Mouse (Mus musculus): ENCODE data around the gene Lonrf2.

Lonrf2 gene

GRCm38 (mm10) chr1:38770676-38771075 is 65.8 kb downstream of the Lonrf2 start:
- no peak for DNase-seq (ENCODE audit: low read depth in 1 of 2, low spot score in 2 of 2)

DNA sequence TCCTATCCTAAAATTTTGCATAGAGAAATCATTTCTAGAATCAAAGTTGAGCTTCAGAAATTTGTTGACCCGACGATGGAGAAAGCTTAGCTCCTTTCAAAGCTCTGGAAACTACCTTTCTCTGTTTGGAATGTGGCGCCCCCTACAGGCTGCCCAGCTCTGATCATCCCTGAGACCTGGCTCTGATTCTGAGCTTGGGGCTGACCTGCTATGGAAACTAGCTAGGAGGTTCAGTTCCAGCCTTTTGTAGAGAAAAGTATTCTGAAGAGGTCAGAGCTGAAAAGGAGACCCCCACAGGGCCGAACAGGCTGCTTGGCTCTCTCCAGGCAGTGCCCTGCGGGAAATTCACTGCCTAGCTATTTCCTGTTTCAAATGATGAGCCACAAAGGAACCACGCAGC is 66.6 kb downstream of the Lonrf2 start:
- no peak for DNase-seq (ENCODE audit: low read depth in 1 of 2, low spot score in 2 of 2)

DNA sequence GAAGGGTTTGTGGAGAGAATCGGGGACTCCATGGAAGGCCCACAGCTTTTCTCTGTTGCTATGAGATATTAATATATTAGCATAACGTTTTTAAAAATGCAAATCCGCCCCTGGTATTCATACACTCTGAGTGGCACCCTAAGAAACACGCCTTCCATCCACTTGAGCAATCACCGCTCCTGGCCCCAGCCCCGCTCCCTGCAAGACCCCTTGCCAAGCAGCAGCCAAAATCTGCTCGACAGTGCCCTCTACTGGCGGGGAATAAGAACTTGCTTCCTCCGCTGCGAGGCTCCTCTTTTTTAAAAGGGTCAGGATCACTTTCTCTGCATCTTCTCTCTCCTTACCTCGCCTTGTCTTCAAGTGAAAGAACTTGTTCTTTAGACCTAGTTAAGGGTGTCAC is 68.7 kb downstream of the Lonrf2 start:
- peak in 1 of 2 experiments; percentile 7 for DNase-seq (ENCODE audit: low read depth in 1 of 2, low spot score in 2 of 2)

GRCm38 (mm10) chr1:38766661-38767572 is 69.6 kb downstream of the Lonrf2 start:
- DNase-seq (ENCODE audit: low read depth in 1 of 2, low spot score in 2 of 2): no peak

DNA sequence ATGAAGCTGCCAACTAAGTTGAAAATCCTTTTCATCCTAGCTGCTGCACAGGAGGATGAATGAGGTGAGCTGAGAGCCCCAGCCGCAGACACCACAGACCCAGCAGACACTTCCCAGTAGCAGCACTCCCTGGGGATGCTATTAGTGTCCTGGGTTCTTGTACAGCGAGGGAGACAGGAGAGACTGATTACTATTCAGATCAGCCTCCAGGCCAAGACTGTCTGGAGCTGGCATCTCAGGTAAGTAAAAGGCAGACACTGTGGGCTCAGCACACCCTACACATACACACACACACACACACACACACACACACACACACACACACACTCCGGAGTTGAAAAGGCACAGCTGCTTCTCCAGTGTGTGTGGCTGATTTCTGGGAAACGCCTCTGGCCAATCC is 70.3 kb downstream of the Lonrf2 start:
- no peak for DNase-seq (ENCODE audit: low read depth in 1 of 2, low spot score in 2 of 2)

- DNase-seq (ENCODE audit: low read depth in 1 of 2, low spot score in 2 of 2): no peak
Measured at GRCm38 (mm10) chr1:38763960-38764613, 72.4 kb downstream of the Lonrf2 start.

- DNase-seq (ENCODE audit: low read depth in 1 of 2, low spot score in 2 of 2): no peak
Measured at GRCm38 (mm10) chr1:38760424-38760823, 76.1 kb downstream of the Lonrf2 start.

- no peak for DNase-seq (ENCODE audit: low read depth in 1 of 2, low spot score in 2 of 2)
Measured at GRCm38 (mm10) chr1:38757791-38758403, 78.6 kb downstream of the Lonrf2 start.

DNA sequence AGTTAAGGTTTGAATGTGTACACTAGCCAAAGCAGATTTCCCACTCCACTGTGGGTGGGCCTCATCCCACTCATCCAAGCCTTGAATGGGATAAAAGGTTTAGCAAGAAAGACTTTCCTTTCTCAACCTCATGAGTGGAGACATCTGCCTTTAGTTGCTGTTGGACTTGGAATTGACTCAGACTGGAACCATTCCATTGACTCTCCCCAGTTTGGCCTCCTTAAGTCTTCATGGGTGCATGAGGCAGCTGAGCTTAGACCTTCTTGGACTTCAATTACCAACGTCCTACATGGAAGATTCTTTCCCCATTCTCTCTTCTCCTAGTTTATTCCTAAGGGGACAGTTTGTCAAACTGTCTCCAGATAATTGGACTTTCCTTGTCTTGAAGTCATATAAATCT is 92.6 kb downstream of the Lonrf2 start:
- DNase-seq (ENCODE audit: low read depth in 1 of 2, low spot score in 2 of 2): no peak

Data from monocyte, adult 2 months (primary cell).